Mouse (Mus musculus) hindbrain, embryonic 10.5 days (tissue): ENCODE measurements around the gene Dnah6. TPM values are rescaled to one million over a fixed set of nuclear protein-coding genes. Genes with fewer than 3 reads are reported as not detected.

Source experiments
- DNase-seq: peaks from one replicate; pipeline ENCODE4 v3.0.0-alpha.2; 2017; ENCODE audit warnings: low spot score
- H3K27ac ChIP-seq: fragments of 300-500 bp; sonication (generic); 2 replicates; pipeline ENCODE4 v1.5.1; 2016; ENCODE audit warnings: mild to moderate bottlenecking, moderate library complexity
- H3K27me3 ChIP-seq: fragments of 300-500 bp; sonication (generic); 2 replicates; pipeline ENCODE4 v1.6.1; 2016; ENCODE audit warnings: mild to moderate bottlenecking; ENCODE audit not compliant: poor library complexity, insufficient read depth, severe bottlenecking
- H3K36me3 ChIP-seq: fragments of 300-500 bp; sonication (generic); 2 replicates; pipeline ENCODE4 v1.6.1; 2016; ENCODE audit warnings: mild to moderate bottlenecking, moderate library complexity
- H3K4me1 ChIP-seq: fragments of 300-500 bp; sonication (generic); replicated peaks from 2 replicates; pipeline ENCODE4 v1.6.1; 2016; ENCODE audit warnings: mild to moderate bottlenecking
- H3K4me3 ChIP-seq: fragments of 300-500 bp; sonication (generic); 2 replicates; pipeline ENCODE4 v1.5.1; 2016; ENCODE audit warnings: mild to moderate bottlenecking, moderate library complexity
- H3K9me3 ChIP-seq: fragments of 300-500 bp; sonication (generic); 2 replicates; pipeline ENCODE4 v1.6.1; 2016; ENCODE audit warnings: mild to moderate bottlenecking, moderate library complexity
- WGBS: fragments of 180-500 bp; shearing (Covaris S2); methylation state at CpG from one replicate; pipeline ENCODE4 v1.1.7; 2016; 5-methylcytosine and 5-hydroxymethylcytosine counted together
- polyA plus RNA-seq: library from polyadenylated mRNA; unstranded; fragments of >200 nt; fragmentation: Nextera tagmentation; extraction: Ambion mirVana; gene quantifications from 2 replicates; pipeline ENCODE4 v1.2.1, GENCODE M21; 2016

The Dnah6 gene
- polyA plus RNA-seq, 1 experiment from 2014 or later, result 0.27 TPM

DNA sequence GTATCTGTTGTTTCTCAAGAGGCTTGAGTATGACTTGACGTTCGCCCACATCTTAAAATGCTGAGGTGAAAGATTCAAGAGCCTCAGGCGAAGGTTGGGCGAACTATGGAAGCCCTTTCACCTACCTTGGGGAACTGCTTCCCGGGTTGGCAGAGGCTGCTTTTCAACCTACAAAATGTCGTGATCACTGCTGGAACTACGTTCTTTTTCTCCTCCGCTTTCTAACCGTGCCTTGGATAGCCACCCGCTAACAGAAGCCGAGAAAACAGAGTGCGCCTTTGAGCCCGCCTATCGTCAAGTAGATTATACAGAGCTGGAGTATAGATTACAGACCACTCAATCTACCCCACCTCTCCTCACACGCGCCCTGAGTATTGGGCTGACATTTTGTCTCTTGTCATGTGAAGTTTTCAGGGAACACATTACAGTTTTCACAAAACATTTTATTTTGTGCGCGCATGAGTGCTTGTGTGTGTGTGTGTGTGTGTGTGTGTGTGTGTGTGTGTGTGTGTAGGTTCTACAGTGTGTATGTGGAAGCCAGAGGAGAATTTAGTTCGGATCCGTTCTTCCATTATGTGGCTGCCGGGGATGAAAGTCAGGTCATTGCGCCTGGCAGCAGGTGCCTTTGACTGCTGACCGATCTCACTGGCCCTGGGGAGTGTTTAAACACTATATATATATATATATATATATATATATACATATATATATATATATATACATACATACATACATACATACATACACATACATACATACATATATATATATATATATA lies 696 bp upstream of the Dnah6 start:
- WGBS, result 36% methylated on average over 23 of the region's 23 CpGs
- peaks cover 18% of the 10 kb centered on the region for H3K4me1 ChIP-seq
- peak overlapping the region; percentile 67 for H3K27ac ChIP-seq
- peak overlapping the region; percentile 51 for H3K4me3 ChIP-seq
- no peak for DNase-seq
- no peaks in the 10 kb centered on the region for H3K36me3 ChIP-seq
- H3K9me3 ChIP-seq, result no peaks in the 10 kb centered on the region
- no peaks in the 10 kb centered on the region for H3K27me3 ChIP-seq

DNA sequence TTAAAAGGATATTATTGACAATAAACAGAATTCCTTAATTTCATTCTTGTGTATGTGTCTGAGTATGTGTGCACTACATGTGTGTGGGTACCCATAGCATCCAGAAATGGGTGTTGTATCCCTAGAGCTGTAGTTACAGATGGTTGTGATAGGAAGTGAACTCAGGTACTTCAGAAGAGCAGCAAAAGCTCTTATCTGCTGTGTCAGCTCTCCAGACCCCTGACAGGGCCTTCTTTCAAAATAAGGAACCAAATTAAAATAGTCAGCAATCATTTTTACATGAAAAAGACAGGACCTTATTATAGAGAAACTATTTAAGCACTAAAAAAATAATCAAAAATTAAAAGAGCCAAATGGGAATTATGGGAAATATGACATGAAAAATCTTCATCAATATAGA lies 9.8 kb downstream of the Dnah6 start:
- H3K27me3 ChIP-seq, result no peaks in the 10 kb centered on the region
- no peaks in the 10 kb centered on the region for H3K4me1 ChIP-seq
- no peak overlapping the region for H3K27ac ChIP-seq
- no peak overlapping the region for H3K4me3 ChIP-seq
- no peaks in the 10 kb centered on the region for H3K36me3 ChIP-seq
- 0 out of 2 replicates have a peak, but pooled peaks cover 2% of the 10 kb centered on the region for H3K9me3 ChIP-seq
- no peak for DNase-seq

- no peaks in the 10 kb centered on the region for H3K36me3 ChIP-seq
- no peaks in the 10 kb centered on the region for H3K27me3 ChIP-seq
- no peak for DNase-seq
- H3K9me3 ChIP-seq, result 0 out of 2 replicates have a peak, but pooled peaks cover 2% of the 10 kb centered on the region
- H3K27ac ChIP-seq, result no peak overlapping the region
- no peak overlapping the region for H3K4me3 ChIP-seq
- 89% methylated on average over 3 of the region's 3 CpGs for WGBS
- H3K4me1 ChIP-seq, result no peaks in the 10 kb centered on the region
Measured at GRCm38 (mm10) chr6:73211036-73211435, 10.4 kb downstream of the Dnah6 start.

GRCm38 (mm10) chr6:73210445-73210972 lies 10.9 kb downstream of the Dnah6 start:
- 0 out of 2 replicates have a peak, but pooled peaks cover 2% of the 10 kb centered on the region for H3K9me3 ChIP-seq
- no peak for DNase-seq
- H3K36me3 ChIP-seq, result no peaks in the 10 kb centered on the region
- H3K4me3 ChIP-seq, result no peak overlapping the region
- no peaks in the 10 kb centered on the region for H3K4me1 ChIP-seq
- no peak overlapping the region for H3K27ac ChIP-seq
- H3K27me3 ChIP-seq, result no peaks in the 10 kb centered on the region
- WGBS, result 86% methylated on average over 4 of the region's 4 CpGs

- H3K9me3 ChIP-seq, result 0 out of 2 replicates have a peak, but pooled peaks cover 2% of the 10 kb centered on the region
- no peaks in the 10 kb centered on the region for H3K27me3 ChIP-seq
- H3K4me3 ChIP-seq, result no peak overlapping the region
- 94% methylated on average over 6 of the region's 6 CpGs for WGBS
- no peaks in the 10 kb centered on the region for H3K36me3 ChIP-seq
- no peak overlapping the region for H3K27ac ChIP-seq
- no peak for DNase-seq
- no peaks in the 10 kb centered on the region for H3K4me1 ChIP-seq
Measured at GRCm38 (mm10) chr6:73209598-73209997, 11.9 kb downstream of the Dnah6 start.

DNA sequence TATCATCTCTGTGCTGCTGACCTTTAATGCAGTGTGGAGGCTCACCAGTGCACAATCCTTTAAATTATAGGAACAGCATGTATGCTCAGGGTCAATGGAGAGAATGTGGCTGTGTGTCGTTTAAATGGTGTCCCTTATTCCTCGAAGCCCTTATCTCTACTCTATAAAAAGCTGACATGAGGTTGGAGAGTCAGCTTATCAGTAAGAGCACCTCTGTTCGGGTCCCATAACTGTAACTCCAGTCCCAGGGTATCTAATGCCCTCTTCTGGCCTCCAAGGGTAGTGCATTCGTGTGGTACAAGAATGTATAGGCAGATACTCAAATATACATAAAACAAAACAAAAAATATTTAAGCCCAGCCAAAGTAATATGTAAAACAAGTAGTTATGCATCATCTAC lies 16.5 kb downstream of the Dnah6 start:
- Histone ChIP-seq H3K9me3 (0 out of 2 replicates have a peak, but pooled peaks cover 2% of the 10 kb centered on the region), H3K4me1 (no peaks in the 10 kb centered on the region), H3K27me3 (no peaks in the 10 kb centered on the region), H3K36me3 (no peaks in the 10 kb centered on the region), H3K4me3 (no peak overlapping the region), H3K27ac (no peak overlapping the region)
- no peak for DNase-seq
- WGBS, result 85% methylated on average over 4 of the region's 4 CpGs

DNA sequence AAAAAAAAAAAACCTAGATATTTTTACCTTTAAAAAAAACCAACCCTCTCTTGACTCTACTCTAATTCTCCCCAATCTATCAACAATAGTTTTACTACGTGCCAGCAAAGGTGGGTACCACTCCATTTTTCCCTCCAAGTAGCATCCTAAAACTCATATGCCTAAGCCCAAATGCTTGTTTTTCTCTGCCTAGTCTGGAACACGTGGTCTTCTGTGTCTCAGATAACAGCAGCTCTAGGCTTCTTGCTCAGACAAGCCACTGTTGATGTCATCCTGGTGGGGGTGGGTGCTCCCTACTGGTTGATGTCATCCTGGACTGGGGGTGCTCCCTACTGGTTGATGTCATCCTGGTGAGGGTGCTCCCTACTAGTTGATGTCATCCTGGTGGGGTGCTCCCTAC lies 17.7 kb downstream of the Dnah6 start:
- Histone ChIP-seq H3K27ac (no peak overlapping the region), H3K9me3 (0 out of 2 replicates have a peak, but pooled peaks cover 2% of the 10 kb centered on the region), H3K4me3 (no peak overlapping the region), H3K36me3 (no peaks in the 10 kb centered on the region), H3K4me1 (no peaks in the 10 kb centered on the region), H3K27me3 (no peaks in the 10 kb centered on the region)
- no peak for DNase-seq
- 78% methylated on average over 2 of the region's 2 CpGs for WGBS

- no peak overlapping the region for H3K27ac ChIP-seq
- no peak for DNase-seq
- H3K4me1 ChIP-seq, result no peaks in the 10 kb centered on the region
- H3K27me3 ChIP-seq, result no peaks in the 10 kb centered on the region
- WGBS, result 94% methylated on average over 13 of the region's 13 CpGs
- 0 out of 2 replicates have a peak, but pooled peaks cover 7% of the 10 kb centered on the region for H3K9me3 ChIP-seq
- H3K36me3 ChIP-seq, result no peaks in the 10 kb centered on the region
- H3K4me3 ChIP-seq, result no peak overlapping the region
Measured at GRCm38 (mm10) chr6:73195291-73195690, 26.2 kb downstream of the Dnah6 start.

DNA sequence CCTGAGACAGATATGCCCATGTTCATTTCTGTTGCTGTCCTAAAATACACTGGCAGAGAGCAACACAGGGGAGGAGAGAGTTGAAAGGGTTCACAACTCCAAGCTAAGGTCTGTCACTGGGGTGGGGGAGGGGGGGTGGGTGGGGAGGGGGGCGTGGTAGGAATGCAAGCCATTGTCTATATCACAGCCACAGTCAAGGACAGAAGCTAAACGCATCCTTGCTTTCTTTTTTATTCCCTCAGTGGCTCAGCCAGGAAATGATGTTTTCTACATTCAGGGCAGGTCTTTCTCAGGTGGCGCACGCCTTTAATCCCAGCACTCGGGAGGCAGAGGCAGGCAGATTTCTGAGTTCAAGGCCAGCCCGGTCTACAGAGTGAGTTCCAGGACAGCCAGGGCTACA lies 30.7 kb downstream of the Dnah6 start:
- H3K27me3 ChIP-seq, result no peaks in the 10 kb centered on the region
- H3K27ac ChIP-seq, result no peak overlapping the region
- no peak overlapping the region for H3K4me3 ChIP-seq
- no peaks in the 10 kb centered on the region for H3K36me3 ChIP-seq
- DNase-seq, result no peak
- WGBS, result 72% methylated on average over 6 of the region's 6 CpGs
- no peaks in the 10 kb centered on the region for H3K4me1 ChIP-seq
- H3K9me3 ChIP-seq, result no peaks in the 10 kb centered on the region

GRCm38 (mm10) chr6:73184276-73184675 lies 37.2 kb downstream of the Dnah6 start:
- no peak overlapping the region for H3K27ac ChIP-seq
- no peaks in the 10 kb centered on the region for H3K27me3 ChIP-seq
- H3K36me3 ChIP-seq, result no peaks in the 10 kb centered on the region
- H3K9me3 ChIP-seq, result no peaks in the 10 kb centered on the region
- H3K4me3 ChIP-seq, result no peak overlapping the region
- H3K4me1 ChIP-seq, result 0 out of 2 replicates have a peak, but pooled peaks cover 7% of the 10 kb centered on the region
- WGBS, result 79% methylated on average over 5 of the region's 5 CpGs
- DNase-seq, result no peak

GRCm38 (mm10) chr6:73182987-73183386 lies 38.5 kb downstream of the Dnah6 start:
- Histone ChIP-seq H3K4me3 (no peak overlapping the region), H3K36me3 (no peaks in the 10 kb centered on the region), H3K9me3 (no peaks in the 10 kb centered on the region), H3K27me3 (no peaks in the 10 kb centered on the region), H3K27ac (no peak overlapping the region), H3K4me1 (0 out of 2 replicates have a peak, but pooled peaks cover 7% of the 10 kb centered on the region)
- WGBS, result 55% methylated on average over 3 of the region's 3 CpGs
- DNase-seq, result no peak

GRCm38 (mm10) chr6:73182410-73182809 lies 39.0 kb downstream of the Dnah6 start:
- 39% methylated on average over 3 of the region's 3 CpGs for WGBS
- no peak overlapping the region for H3K4me3 ChIP-seq
- H3K9me3 ChIP-seq, result no peaks in the 10 kb centered on the region
- 0 out of 2 replicates have a peak, but pooled peaks cover 7% of the 10 kb centered on the region for H3K4me1 ChIP-seq
- H3K27ac ChIP-seq, result no peak overlapping the region
- H3K27me3 ChIP-seq, result no peaks in the 10 kb centered on the region
- no peak for DNase-seq
- no peaks in the 10 kb centered on the region for H3K36me3 ChIP-seq

GRCm38 (mm10) chr6:73182006-73182405 lies 39.4 kb downstream of the Dnah6 start:
- Histone ChIP-seq H3K36me3 (no peaks in the 10 kb centered on the region), H3K4me1 (0 out of 2 replicates have a peak, but pooled peaks cover 7% of the 10 kb centered on the region), H3K9me3 (no peaks in the 10 kb centered on the region), H3K4me3 (no peak overlapping the region), H3K27me3 (no peaks in the 10 kb centered on the region), H3K27ac (no peak overlapping the region)
- no peak for DNase-seq
- WGBS, result 73% methylated on average over 4 of the region's 4 CpGs
